Mouse (Mus musculus) lung, postnatal 0 days (tissue): ENCODE measurements around the gene Srcin1.

Experiments used
- CTCF ChIP-seq: IDR thresholded peaks from 2 replicates; pipeline ENCODE4 v1.5.1; 2016; ENCODE audit warnings: antibody characterized with exemption, mild to moderate bottlenecking
- EP300 ChIP-seq: IDR thresholded peaks from 2 replicates; pipeline ENCODE4 v1.6.1; 2016; ENCODE audit warnings: antibody characterized with exemption, mild to moderate bottlenecking, control low read depth

GRCm38 (mm10) chr11:97562536-97562935 lies 13.4 kb downstream of the Srcin1 start:
- no peak for TF ChIP-seq CTCF
- no peak for TF ChIP-seq EP300
